Mouse (Mus musculus) lung, adult 2 months (tissue): ENCODE data around the gene Ap1g2.

Experiments used
- CTCF ChIP-seq: fragments of 200-500 bp; IDR thresholded peaks from 2 replicates; pipeline ENCODE4 v1.5.1; 2011; ENCODE audit warnings: mild to moderate bottlenecking, low read length, control low read depth; ENCODE audit not compliant: insufficient read depth
- POLR2A ChIP-seq: fragments of 200-500 bp; IDR thresholded peaks from 2 replicates; pipeline ENCODE4 v1.6.1; 2011; ENCODE audit warnings: low read depth, mild to moderate bottlenecking, control low read depth, low read length, borderline replicate concordance; ENCODE audit errors: extremely low read depth

DNA sequence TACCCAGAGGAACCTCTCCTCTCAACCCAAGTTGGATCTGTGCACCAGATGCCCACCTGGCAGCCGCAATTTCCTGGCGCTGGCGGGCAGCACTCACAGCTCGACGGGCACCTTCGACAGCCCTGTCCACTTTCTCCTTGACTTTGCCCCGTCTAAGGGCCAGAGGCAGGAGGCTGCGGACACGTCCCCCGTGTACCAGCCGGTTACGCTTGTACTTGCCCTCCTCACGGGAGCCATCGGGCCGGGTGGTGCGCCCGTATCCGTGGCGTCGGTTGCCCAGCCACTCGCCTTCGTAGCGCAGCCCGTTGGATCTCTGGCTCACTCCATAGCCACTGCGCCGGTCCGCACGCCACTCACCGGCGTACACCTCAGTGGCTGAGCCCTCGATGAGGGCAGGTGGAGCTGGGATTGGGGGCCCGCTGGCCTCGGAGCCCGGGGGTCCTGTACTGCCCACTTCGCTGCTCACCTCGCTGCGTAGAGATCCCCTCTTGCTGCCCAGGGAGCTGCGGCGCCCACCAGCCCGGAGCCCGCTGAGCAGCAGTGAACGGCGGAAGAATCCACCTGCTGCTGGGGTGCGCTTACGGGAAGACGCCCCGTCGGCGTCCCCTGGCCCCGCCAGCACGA lies 7.1 kb upstream of the Ap1g2 start:
- TF ChIP-seq CTCF (no peak), POLR2A (no peak)
